Mouse (Mus musculus) lung, adult 2 months (tissue): Measurements from ENCODE around the gene Ndufb10.

Source experiments
- CTCF ChIP-seq: fragments of 200-500 bp; IDR thresholded peaks from 2 replicates; pipeline ENCODE4 v1.5.1; 2011; ENCODE audit warnings: mild to moderate bottlenecking, low read length, control low read depth; ENCODE audit not compliant: insufficient read depth
- POLR2A ChIP-seq: fragments of 200-500 bp; IDR thresholded peaks from 2 replicates; pipeline ENCODE4 v1.6.1; 2011; ENCODE audit warnings: low read depth, mild to moderate bottlenecking, control low read depth, low read length, borderline replicate concordance; ENCODE audit errors: extremely low read depth

DNA sequence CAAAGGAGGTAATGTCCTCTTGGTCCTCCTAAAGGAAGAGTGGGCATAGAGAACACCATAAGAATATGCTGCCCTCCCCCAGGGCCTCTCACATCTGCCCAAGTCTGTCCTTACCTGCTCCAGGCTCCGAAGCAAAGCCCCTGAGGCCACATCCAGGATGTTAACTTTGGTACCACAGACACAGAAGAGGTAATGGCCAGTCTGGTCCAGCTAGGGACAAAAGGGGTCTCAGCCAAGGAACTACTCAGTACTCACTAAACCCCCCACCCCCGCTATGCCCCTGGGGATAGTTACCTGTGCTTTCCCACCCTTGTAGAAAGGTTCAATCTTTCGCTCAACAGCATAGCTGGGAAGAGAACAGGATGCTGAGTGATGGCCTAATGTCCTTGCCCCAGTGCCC is 18.5 kb downstream of the Ndufb10 start:
- TF ChIP-seq CTCF, result no peak
- no peak for TF ChIP-seq POLR2A
